Mouse (Mus musculus): ENCODE measurements at regions not wholly inside any gene's neighbourhood (a gene's known extent, or its start where the extent isn't known, plus 50 kb on each side); places are given as distances from the start of the nearest gene placed in this dataset.

- ATAC-seq (replicated peaks; ENCODE audit: low read depth, poor library complexity, severe bottlenecking): 0 out of 2 replicates have a peak, but pooled peaks have one; percentile 60
Observed at GRCm38 (mm10) chr7:68580650-68581049, 168.4 kb downstream of the Arrdc4 start.

GRCm38 (mm10) chr7:68579666-68580065 lies 169.4 kb downstream of the Arrdc4 start:
- peak; percentile 91 for ATAC-seq (replicated peaks; ENCODE audit: low read depth, poor library complexity, severe bottlenecking)

GRCm38 (mm10) chr7:68579216-68579615 lies 169.8 kb downstream of the Arrdc4 start:
- ATAC-seq (replicated peaks; ENCODE audit: low read depth, poor library complexity, severe bottlenecking): 0 out of 2 replicates have a peak, but pooled peaks have one; percentile 29

GRCm38 (mm10) chr7:68571315-68571714 lies 177.7 kb downstream of the Arrdc4 start:
- ATAC-seq (replicated peaks; ENCODE audit: low read depth, poor library complexity, severe bottlenecking): no peak

DNA sequence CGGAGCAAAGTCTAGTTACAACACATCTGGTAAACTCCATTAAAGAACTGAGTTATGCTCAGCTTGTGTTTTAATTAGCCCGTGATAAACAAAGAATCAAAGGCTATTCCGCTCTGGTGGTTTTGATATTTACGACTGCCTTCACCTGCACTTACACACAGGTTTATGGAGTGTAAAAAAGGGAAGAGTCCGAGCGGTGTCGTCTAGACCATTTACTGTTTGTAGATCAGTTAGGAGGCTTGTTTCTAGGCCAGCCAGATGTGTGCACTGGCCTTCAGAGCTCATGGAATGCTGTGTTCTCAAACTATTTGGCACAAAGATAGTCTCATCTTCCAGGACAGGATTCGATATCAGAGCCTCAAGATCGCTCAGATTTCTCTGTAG lies 180.9 kb downstream of the Arrdc4 start:
- ATAC-seq (replicated peaks; ENCODE audit: low read depth, poor library complexity, severe bottlenecking): no peak

GRCm38 (mm10) chr7:68567452-68568126 lies 181.5 kb downstream of the Arrdc4 start:
- ATAC-seq (replicated peaks; ENCODE audit: low read depth, poor library complexity, severe bottlenecking): no peak

DNA sequence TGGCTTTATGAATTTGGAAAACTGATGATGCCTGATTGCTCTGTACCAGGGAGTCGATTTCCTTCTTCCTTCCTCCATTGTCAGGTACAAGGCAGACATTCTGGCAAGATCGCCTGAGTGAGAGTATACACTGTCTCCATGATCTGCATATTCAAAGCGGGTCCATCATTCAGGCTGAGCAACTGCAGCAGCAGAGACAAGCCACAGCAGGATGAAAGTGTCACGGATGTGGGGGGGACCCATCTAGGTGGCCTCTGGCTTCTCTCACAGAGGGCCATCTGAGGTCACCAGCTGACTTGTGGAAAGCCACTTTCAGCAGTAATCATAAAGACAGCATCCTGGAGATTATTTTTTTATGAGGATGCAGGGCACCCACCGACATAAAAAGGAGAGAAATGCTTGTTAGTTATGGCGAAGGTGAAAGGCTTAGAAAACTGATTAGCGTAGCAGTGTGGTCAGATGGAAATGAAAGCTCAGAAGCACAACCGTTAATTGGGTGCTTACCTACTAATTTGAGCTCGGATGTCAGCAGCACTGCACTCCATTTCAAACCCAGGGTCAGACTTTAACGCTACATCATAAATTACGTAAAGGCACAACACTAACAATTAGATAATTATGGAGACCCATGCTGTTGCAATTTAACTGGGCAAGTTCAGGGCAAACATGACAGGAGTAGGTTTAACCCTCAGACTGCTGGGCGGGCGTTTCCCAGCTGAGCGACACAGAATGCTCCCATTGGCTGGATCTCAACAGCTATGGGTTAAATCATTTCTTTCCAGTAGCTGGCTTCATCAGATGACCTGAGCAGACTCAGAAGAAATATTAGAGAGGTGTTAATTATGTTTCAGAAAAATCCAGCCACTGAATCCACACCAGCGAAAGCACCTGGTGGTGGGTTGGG lies 189.3 kb downstream of the Arrdc4 start:
- ATAC-seq (replicated peaks; ENCODE audit: low read depth, poor library complexity, severe bottlenecking): no peak

- ATAC-seq (replicated peaks; ENCODE audit: low read depth, poor library complexity, severe bottlenecking): no peak
Observed at GRCm38 (mm10) chr7:68550330-68550729, 198.7 kb downstream of the Arrdc4 start.

GRCm38 (mm10) chr7:68548176-68548575 lies 200.9 kb downstream of the Arrdc4 start:
- no peak for ATAC-seq (replicated peaks; ENCODE audit: low read depth, poor library complexity, severe bottlenecking)

GRCm38 (mm10) chr7:68544136-68544535 lies 204.9 kb downstream of the Arrdc4 start:
- ATAC-seq (replicated peaks; ENCODE audit: low read depth, poor library complexity, severe bottlenecking): no peak

DNA sequence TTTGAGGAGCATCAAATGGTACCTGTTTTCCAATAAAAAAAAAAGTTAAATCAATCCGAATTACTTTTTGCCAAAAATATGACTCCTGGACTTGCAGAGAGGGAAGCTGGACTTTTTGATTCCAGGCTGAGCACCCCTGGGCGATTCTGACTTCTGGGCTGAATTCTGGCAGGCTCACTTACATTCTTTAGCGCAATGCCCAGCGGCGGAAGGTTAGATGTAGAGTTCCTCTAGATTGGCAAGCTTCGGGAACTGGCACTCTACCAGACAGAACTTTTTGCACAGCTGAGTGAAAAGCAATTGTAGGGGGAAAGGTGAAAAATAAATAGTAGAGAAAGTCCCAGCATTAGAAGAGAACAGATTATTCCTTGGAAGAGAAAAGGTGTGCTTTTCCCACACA lies 235.5 kb downstream of the Fam169b start:
- no peak for ATAC-seq (replicated peaks; ENCODE audit: low read depth, poor library complexity, severe bottlenecking)

DNA sequence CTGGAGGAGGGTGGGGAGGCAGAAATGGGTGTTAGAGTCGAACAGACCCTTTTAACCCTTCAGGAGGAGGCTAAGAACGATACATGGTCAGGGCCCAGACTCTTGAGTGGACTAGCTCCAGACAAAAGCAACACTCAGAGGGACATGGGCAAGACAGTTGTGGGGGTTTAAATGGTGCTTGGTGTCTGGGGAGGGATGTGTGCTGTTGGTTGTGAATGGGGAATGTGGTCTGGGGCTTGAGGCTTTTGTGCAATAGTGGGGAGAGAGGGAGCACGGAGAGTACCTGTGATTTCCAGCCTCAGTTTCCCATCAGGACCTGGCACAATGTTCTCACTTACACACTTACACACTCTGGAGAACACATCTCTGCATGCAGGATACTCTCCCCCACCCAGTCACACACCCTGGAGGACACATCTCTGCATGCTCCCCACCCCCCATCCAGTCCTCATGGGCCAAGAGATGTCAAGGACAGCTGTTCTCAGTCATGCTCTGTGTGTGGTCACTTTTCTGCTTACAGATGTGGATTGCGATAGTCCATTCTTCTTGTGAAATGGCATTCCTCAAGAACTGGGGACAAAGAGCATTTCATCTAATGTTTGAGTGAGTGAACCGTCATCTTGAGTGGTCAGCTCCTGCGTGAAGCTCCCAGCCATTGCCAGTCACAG lies 217.6 kb downstream of the Fam169b start:
- no peak for ATAC-seq (replicated peaks; ENCODE audit: low read depth, poor library complexity, severe bottlenecking)

- no peak for ATAC-seq (replicated peaks; ENCODE audit: low read depth, poor library complexity, severe bottlenecking)
Observed at GRCm38 (mm10) chr7:68486676-68487075, 213.0 kb downstream of the Fam169b start.

GRCm38 (mm10) chr7:68482553-68482952 lies 208.9 kb downstream of the Fam169b start:
- no peak for ATAC-seq (replicated peaks; ENCODE audit: low read depth, poor library complexity, severe bottlenecking)

DNA sequence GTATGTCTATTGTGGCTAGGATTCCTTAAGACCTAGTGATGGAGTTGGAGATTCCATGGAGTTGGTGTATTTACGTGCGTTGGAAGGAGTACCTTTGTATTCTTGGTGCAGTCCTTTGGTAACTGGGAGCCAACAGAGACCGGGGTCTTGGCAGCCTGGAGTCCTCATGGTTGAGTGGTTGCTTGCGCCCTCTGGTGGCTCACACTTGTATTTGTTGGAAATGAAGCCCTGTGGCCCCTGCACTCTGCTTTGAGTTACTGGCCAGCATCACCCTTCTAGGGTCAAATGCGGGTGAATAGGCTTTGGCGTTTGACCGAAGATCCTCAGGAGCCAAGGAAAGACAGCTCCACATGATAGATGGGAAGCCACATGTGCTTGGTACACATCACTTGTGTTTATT lies 207.1 kb downstream of the Fam169b start:
- peak; percentile 89 for ATAC-seq (replicated peaks; ENCODE audit: low read depth, poor library complexity, severe bottlenecking)

- ATAC-seq (replicated peaks; ENCODE audit: low read depth, poor library complexity, severe bottlenecking): no peak
Observed at GRCm38 (mm10) chr7:68480336-68480735, 206.7 kb downstream of the Fam169b start.

GRCm38 (mm10) chr7:68478044-68478443 lies 204.4 kb downstream of the Fam169b start:
- no peak for ATAC-seq (replicated peaks; ENCODE audit: low read depth, poor library complexity, severe bottlenecking)

DNA sequence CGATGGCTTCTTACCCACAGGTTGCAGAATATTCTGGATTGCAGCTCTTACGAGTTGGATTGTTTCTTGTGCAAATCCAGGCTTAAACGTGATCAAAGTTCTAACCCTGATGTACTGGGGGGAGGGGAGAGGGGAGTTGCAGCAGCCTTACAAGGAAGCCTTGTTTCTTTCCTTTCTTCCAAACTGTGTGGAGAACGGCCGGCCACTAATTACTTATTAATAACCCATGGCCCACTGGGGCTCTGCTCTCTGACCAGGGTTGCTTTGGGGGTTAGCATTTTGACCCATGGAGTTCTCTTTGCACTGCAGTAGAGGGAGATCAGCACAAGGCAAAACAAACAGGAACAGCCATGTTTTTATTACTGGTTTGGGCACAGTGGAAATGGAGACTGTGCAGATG lies 199.2 kb downstream of the Fam169b start:
- no peak for ATAC-seq (replicated peaks; ENCODE audit: low read depth, poor library complexity, severe bottlenecking)

DNA sequence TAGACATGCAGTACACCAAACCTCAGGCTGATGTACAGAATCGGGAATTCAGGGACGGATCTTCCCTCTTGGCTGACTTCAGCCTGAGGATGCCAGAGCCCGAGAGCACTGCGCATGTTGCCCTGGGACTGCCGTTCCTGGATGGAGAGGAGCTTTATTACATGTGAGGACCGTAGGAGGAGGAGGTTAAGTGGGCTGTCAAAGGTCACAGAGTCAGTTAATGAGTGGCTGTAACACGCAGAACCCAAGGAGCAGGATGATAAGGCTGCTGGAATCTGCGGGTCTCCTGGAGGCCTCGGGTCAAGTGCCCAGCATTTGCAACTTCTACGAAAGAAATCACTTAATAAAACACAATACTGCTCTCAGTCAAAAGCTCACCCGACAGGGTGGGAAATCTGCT lies 197.3 kb downstream of the Fam169b start:
- no peak for ATAC-seq (replicated peaks; ENCODE audit: low read depth, poor library complexity, severe bottlenecking)

GRCm38 (mm10) chr7:68468574-68468973 lies 194.9 kb downstream of the Fam169b start:
- no peak for ATAC-seq (replicated peaks; ENCODE audit: low read depth, poor library complexity, severe bottlenecking)

- ATAC-seq (replicated peaks; ENCODE audit: low read depth, poor library complexity, severe bottlenecking): no peak
Observed at GRCm38 (mm10) chr7:68457842-68458241, 184.2 kb downstream of the Fam169b start.

Measured in common myeloid progenitor, adult 5-6 weeks (primary cell).